Mouse (Mus musculus) CH12.LX (cell line): ENCODE results near the gene Szrd1. TPM values are rescaled to one million over a fixed set of nuclear protein-coding genes. Genes with fewer than 3 reads are reported as not detected.

Experiments
- DNase-seq: peaks from one replicate; pipeline ENCODE4 v3.0.0-alpha.2; 2013; ENCODE audit errors: extremely low read depth
- H3K27ac ChIP-seq: 2 replicates; pipeline ENCODE4 v1.5.1; 2012; ENCODE audit warnings: low read depth, mild to moderate bottlenecking, control low read depth, moderate library complexity; ENCODE audit not compliant: insufficient read depth
- H3K27me3 ChIP-seq: replicated peaks from 2 replicates; pipeline ENCODE3; 2012; ENCODE audit warnings: inconsistent platforms
- H3K36me3 ChIP-seq, 2 experiments: replicated peaks in 1 of 2; 2 replicates each; pipeline versions ENCODE3 to v1.6.1; 2012; ENCODE audit warnings: inconsistent platforms in 1 of 2, low read length in 1 of 2, mild to moderate bottlenecking in 1 of 2, mixed read lengths in 1 of 2, moderate library complexity in 1 of 2; ENCODE audit not compliant: control insufficient read depth in 1 of 2, insufficient read depth in 1 of 2
- H3K4me1 ChIP-seq, 2 experiments: 2 replicates each; pipeline ENCODE4 v1.6.1; 2012; ENCODE audit warnings: inconsistent platforms in 1 of 2, moderate library complexity in 1 of 2; ENCODE audit not compliant: insufficient read depth in 2 of 2, control insufficient read depth in 1 of 2
- H3K4me2 ChIP-seq: 2 replicates; pipeline ENCODE4 v1.6.1; 2012; ENCODE audit warnings: low read depth, mild to moderate bottlenecking, control low read depth; ENCODE audit not compliant: poor library complexity, insufficient read depth, severe bottlenecking
- H3K4me3 ChIP-seq, 3 experiments: fragments of 150-350 bp in 1 of 3; sonication (generic) in 1 of 3; replicated peaks in 1 of 3; 2 replicates each; pipeline versions ENCODE3 to v1.5.1; 2011 to 2012; ENCODE audit warnings: low read depth in 2 of 3, low read length in 2 of 3, mild to moderate bottlenecking in 2 of 3, moderate library complexity in 2 of 3, control low read depth in 1 of 3, improper control_type of control experiment in 1 of 3, inconsistent platforms in 1 of 3, mixed read lengths in 1 of 3; ENCODE audit not compliant: poor library complexity in 1 of 3
- H3K79me2 ChIP-seq: replicated peaks from 2 replicates; pipeline ENCODE4 v1.6.1; 2012; ENCODE audit warnings: mild to moderate bottlenecking, moderate library complexity; ENCODE audit not compliant: control insufficient read depth, poor library complexity, insufficient read depth, severe bottlenecking; ENCODE audit errors: extremely low read depth
- H3K9ac ChIP-seq: 2 replicates; pipeline ENCODE4 v1.6.1; 2012; ENCODE audit warnings: low read depth, mild to moderate bottlenecking, control low read depth, moderate library complexity; ENCODE audit not compliant: insufficient read depth
- H3K9me3 ChIP-seq: replicated peaks from 2 replicates; pipeline ENCODE3; 2012; ENCODE audit warnings: low read length, inconsistent platforms, mixed read lengths
- BHLHE40 ChIP-seq: IDR thresholded peaks from 2 replicates; pipeline ENCODE4 v1.6.1; 2011; ENCODE audit warnings: mild to moderate bottlenecking, low read depth, low read length, improper control_type of control experiment
- CHD1 ChIP-seq: IDR thresholded peaks from 2 replicates; pipeline ENCODE4 v1.6.1; 2012; ENCODE audit warnings: low read depth, low read length, improper control_type of control experiment, inconsistent platforms
- CHD2 ChIP-seq: IDR thresholded peaks from 2 replicates; pipeline ENCODE4 v1.6.1; 2011; ENCODE audit warnings: low read length, improper control_type of control experiment
- CTCF ChIP-seq, 2 experiments: IDR thresholded peaks in 1 of 2; conservative IDR thresholded peaks in 1 of 2; 2 replicates each; pipeline ENCODE4 v1.5.1; 2011 to 2012; ENCODE audit warnings: low read depth in 2 of 2, low read length in 2 of 2, improper control_type of control experiment in 1 of 2, inconsistent platforms in 1 of 2, mild to moderate bottlenecking in 1 of 2, moderate library complexity in 1 of 2
- E2F4 ChIP-seq: IDR thresholded peaks from 2 replicates; pipeline ENCODE4 v1.6.1; 2011; ENCODE audit warnings: low read depth, low read length, improper control_type of control experiment; ENCODE audit not compliant: insufficient replicate concordance
- EP300 ChIP-seq: IDR thresholded peaks from 2 replicates; pipeline ENCODE4 v1.6.1; 2011; ENCODE audit warnings: low read length, improper control_type of control experiment
- ETS1 ChIP-seq: conservative IDR thresholded peaks from 2 replicates; pipeline ENCODE4 v1.6.1; 2012; ENCODE audit warnings: low read depth, mild to moderate bottlenecking, inconsistent platforms, low read length, improper control_type of control experiment, moderate library complexity
- GABPA ChIP-seq: IDR thresholded peaks from 2 replicates; pipeline ENCODE4 v1.6.1; 2012; ENCODE audit warnings: low read depth, low read length, improper control_type of control experiment, inconsistent platforms; ENCODE audit not compliant: insufficient replicate concordance
- HCFC1 ChIP-seq: IDR thresholded peaks from 2 replicates; pipeline ENCODE4 v1.6.1; 2012; ENCODE audit warnings: low read depth, mild to moderate bottlenecking, inconsistent platforms, low read length, improper control_type of control experiment
- IRF4 ChIP-seq: IDR thresholded peaks from 2 replicates; pipeline ENCODE4 v1.6.1; 2014; ENCODE audit warnings: low read depth, mild to moderate bottlenecking, inconsistent platforms, low read length, improper control_type of control experiment
- JUN ChIP-seq: IDR thresholded peaks from 2 replicates; pipeline ENCODE4 v1.6.1; 2011; ENCODE audit warnings: low read depth, mild to moderate bottlenecking, low read length, improper control_type of control experiment, moderate library complexity; ENCODE audit not compliant: insufficient read depth
- JUND ChIP-seq: conservative IDR thresholded peaks from 2 replicates; pipeline ENCODE4 v1.6.1; 2011; ENCODE audit warnings: low read depth, low read length, improper control_type of control experiment
- MAFK ChIP-seq: IDR thresholded peaks from 2 replicates; pipeline ENCODE4 v1.6.1; 2011; ENCODE audit warnings: low read length, improper control_type of control experiment; ENCODE audit not compliant: insufficient replicate concordance
- MAX ChIP-seq: IDR thresholded peaks from 2 replicates; pipeline ENCODE4 v1.6.1; 2011; ENCODE audit warnings: low read length, improper control_type of control experiment
- MAZ ChIP-seq: IDR thresholded peaks from 2 replicates; pipeline ENCODE4 v1.6.1; 2012; ENCODE audit warnings: low read depth, mild to moderate bottlenecking, inconsistent platforms, low read length, improper control_type of control experiment, moderate library complexity
- MEF2A ChIP-seq: IDR thresholded peaks from 2 replicates; pipeline ENCODE4 v1.6.1; 2014; ENCODE audit warnings: low read depth, mild to moderate bottlenecking, inconsistent platforms, low read length, improper control_type of control experiment, borderline replicate concordance
- MXI1 ChIP-seq: IDR thresholded peaks from 2 replicates; pipeline ENCODE4 v1.6.1; 2011; ENCODE audit warnings: mild to moderate bottlenecking, low read depth, low read length, improper control_type of control experiment
- NELFE ChIP-seq: IDR thresholded peaks from 2 replicates; pipeline ENCODE4 v1.6.1; 2011; ENCODE audit warnings: low read depth, low read length, improper control_type of control experiment
- PAX5 ChIP-seq: IDR thresholded peaks from 2 replicates; pipeline ENCODE4 v1.6.1; 2012; ENCODE audit warnings: low read length, inconsistent platforms, mixed read lengths
- POLR2A ChIP-seq: IDR thresholded peaks from 2 replicates; pipeline ENCODE4 v1.6.1; 2011; ENCODE audit warnings: low read depth, mild to moderate bottlenecking, improper control_type of control experiment, low read length
- POLR2AphosphoS2 ChIP-seq: IDR thresholded peaks from 2 replicates; pipeline ENCODE4 v1.6.1; 2011; ENCODE audit warnings: low read depth, low read length, improper control_type of control experiment
- RCOR1 ChIP-seq: conservative IDR thresholded peaks from 2 replicates; pipeline ENCODE4 v1.6.1; 2012; ENCODE audit warnings: low read depth, mild to moderate bottlenecking, inconsistent platforms, low read length, improper control_type of control experiment
- SIN3A ChIP-seq: IDR thresholded peaks from 2 replicates; pipeline ENCODE4 v1.6.1; 2012; ENCODE audit warnings: low read length, improper control_type of control experiment, inconsistent platforms
- SMC3 ChIP-seq: IDR thresholded peaks from 2 replicates; pipeline ENCODE4 v1.6.1; 2011; ENCODE audit warnings: low read depth, low read length, improper control_type of control experiment
- TBP ChIP-seq: conservative IDR thresholded peaks from 2 replicates; pipeline ENCODE4 v1.6.1; 2011; ENCODE audit warnings: low read depth, low read length, improper control_type of control experiment
- TCF12 ChIP-seq: IDR thresholded peaks from 2 replicates; pipeline ENCODE4 v1.6.1; 2014; ENCODE audit warnings: low read depth, mild to moderate bottlenecking, inconsistent platforms, low read length, improper control_type of control experiment
- UBTF ChIP-seq: IDR thresholded peaks from 2 replicates; pipeline ENCODE4 v1.6.1; 2012; ENCODE audit warnings: low read depth, mild to moderate bottlenecking, inconsistent platforms, low read length, improper control_type of control experiment, moderate library complexity
- USF1 ChIP-seq: IDR thresholded peaks from 2 replicates; pipeline ENCODE4 v1.6.1; 2014; ENCODE audit warnings: low read depth, mild to moderate bottlenecking, inconsistent platforms, low read length, improper control_type of control experiment
- USF2 ChIP-seq: conservative IDR thresholded peaks from 2 replicates; pipeline ENCODE4 v1.6.1; 2011; ENCODE audit warnings: low read depth, low read length, improper control_type of control experiment
- ZC3H11A ChIP-seq: IDR thresholded peaks from 2 replicates; pipeline ENCODE4 v1.6.1; 2012; ENCODE audit warnings: low read depth, mild to moderate bottlenecking, inconsistent platforms, low read length, improper control_type of control experiment
- ZKSCAN1 ChIP-seq: IDR thresholded peaks from 2 replicates; pipeline ENCODE4 v1.6.1; 2012; ENCODE audit warnings: low read depth, inconsistent platforms, low read length, improper control_type of control experiment, borderline replicate concordance
- ZNF384 ChIP-seq: IDR thresholded peaks from 2 replicates; pipeline ENCODE4 v1.6.1; 2012; ENCODE audit warnings: low read depth, low read length, improper control_type of control experiment, inconsistent platforms
- dilution Hi-C: fragments of 300-500 bp; cut with MboI; formaldehyde crosslinking; loops from 2 replicates; pipeline ENCODE4 v1.14.3; 2020; ENCODE audit warnings: low sequenced_read_pairs; ENCODE audit not compliant: extremely low pct_unique_long_range_greater_than_20kb, extremely low pct_ligation_motif_present
- in situ Hi-C: fragments of 300-500 bp; cut with MboI; formaldehyde crosslinking; loops from 3 replicates; pipeline ENCODE4 v1.14.3; 2019; ENCODE audit warnings: low sequenced_read_pairs, low pct_ligation_motif_present, low pct_unique_long_range_greater_than_20kb, mixed read lengths
- polyA plus RNA-seq: library from polyadenylated mRNA; unstranded; fragments of >175 nt; gene quantifications from 2 replicates; pipeline ENCODE4 v1.2.1, GENCODE M21; 2012; ENCODE audit warnings: low read depth; ENCODE audit not compliant: insufficient read length
- total RNA-seq, 2 experiments: library from RNA; depleted of rRNA; stranded (reverse); fragments of 300-350 nt in 1 of 2; fragments of >200 nt in 1 of 2; gene quantifications; 2 replicates each; pipeline ENCODE4 v1.2.3; 2012 to 2014

Szrd1 gene
- total and polyA plus RNA-seq, 3 experiments, result 80.9 to 143 (median 82.5) TPM

GRCm38 (mm10) chr4:141129190-141129710 is 10.3 kb downstream of the Szrd1 start:
- peaks cover 22 to 76% of the 10 kb centered on the region in 2 experiments for H3K36me3 ChIP-seq
- H3K4me1 ChIP-seq, result peaks cover 13 to 57% of the 10 kb centered on the region in 2 experiments
- in situ Hi-C loops (no loop called here), dilution Hi-C loops (no loop called here)
- no peak for TF ChIP-seq USF2
- no peak for TF ChIP-seq ETS1
- TF ChIP-seq MAX, result no peak
- TF ChIP-seq SMC3, result no peak
- TF ChIP-seq MXI1, result no peak
- TF ChIP-seq E2F4, result no peak
- TF ChIP-seq TBP, result no peak
- TF ChIP-seq JUND, result no peak
- no peak for TF ChIP-seq GABPA
- no peak for TF ChIP-seq EP300
- TF ChIP-seq JUN, result no peak
- TF ChIP-seq TCF12, result no peak
- no peak for TF ChIP-seq UBTF
- no peak for TF ChIP-seq RCOR1
- no peak for TF ChIP-seq CHD2
- no peak for TF ChIP-seq ZKSCAN1
- no peak for TF ChIP-seq POLR2AphosphoS2
- TF ChIP-seq PAX5, result no peak
- TF ChIP-seq CTCF (conservative IDR thresholded peaks at IDR 0.05 in 1 of 2, IDR thresholded peaks at IDR 0.05 in 1 of 2; ENCODE audit: low read depth in 2 of 2, low read length in 2 of 2), result no peak
- TF ChIP-seq IRF4, result no peak
- H3K9me3 ChIP-seq, result no peaks in the 10 kb centered on the region
- H3K27me3 ChIP-seq, result no peaks in the 10 kb centered on the region
- H3K4me2 ChIP-seq, result no peak overlapping the region
- DNase-seq, result no peak
- H3K79me2 ChIP-seq, result peaks cover 93% of the 10 kb centered on the region
- H3K9ac ChIP-seq, result no peak overlapping the region
- no peak overlapping the region for H3K4me3 ChIP-seq
- no peak overlapping the region for H3K27ac ChIP-seq

GRCm38 (mm10) chr4:141123065-141123464 is 16.5 kb downstream of the Szrd1 start:
- Histone ChIP-seq H3K27me3 (no peaks in the 10 kb centered on the region), H3K36me3 (peaks cover 48 to 91% of the 10 kb centered on the region in 2 experiments), H3K4me2 (no peak overlapping the region), H3K4me3 (no peak overlapping the region), H3K79me2 (peaks cover 99% of the 10 kb centered on the region), H3K4me1 (peaks cover 2 to 45% of the 10 kb centered on the region in 2 experiments; a peak in 3 of 4 replicates), H3K9ac (no peak overlapping the region)
- in situ Hi-C loops (no loop called here), dilution Hi-C loops (no loop called here)
- TF ChIP-seq SMC3, result no peak
- no peak for TF ChIP-seq CTCF (conservative IDR thresholded peaks at IDR 0.05 in 1 of 2, IDR thresholded peaks at IDR 0.05 in 1 of 2; ENCODE audit: low read depth in 2 of 2, low read length in 2 of 2)
- no peak for TF ChIP-seq USF2
- TF ChIP-seq SIN3A, result no peak
- no peak for TF ChIP-seq POLR2A
- no peak for TF ChIP-seq HCFC1
- TF ChIP-seq MAZ, result no peak
- no peak for TF ChIP-seq GABPA
- TF ChIP-seq NELFE, result no peak
- no peak for TF ChIP-seq MAFK
- TF ChIP-seq ZNF384, result no peak
- TF ChIP-seq ZKSCAN1, result no peak
- no peak for TF ChIP-seq PAX5
- TF ChIP-seq ZC3H11A, result no peak
- no peak for TF ChIP-seq MAX
- no peak for TF ChIP-seq BHLHE40
- no peak for TF ChIP-seq MEF2A
- TF ChIP-seq USF1, result no peak
- no peak for TF ChIP-seq CHD1
- TF ChIP-seq, all 38 proteins: peak for 0
- Histone ChIP-seq H3K27ac (no peak overlapping the region), H3K9me3 (no peaks in the 10 kb centered on the region)
- DNase-seq, result no peak
